Mouse (Mus musculus): ENCODE measurements around the gene Olfr1301. TPM values are rescaled to one million over a fixed set of nuclear protein-coding genes. Genes with fewer than 3 reads are reported as not detected.

The Olfr1301 gene
- not detected for polyA plus RNA-seq (2015; fragmentation: Illumina TruSeq; extraction: RNeasy Lipid Tissue Mini Kit (QIAGEN cat#74804); ENCODE audit: insufficient read depth, low replicate concordance)

GRCm38 (mm10) chr2:111750706-111751105, at the start of gene Olfr1301:
Gene Olfr1301, plus strand, starts transcription at chr2:111751006.

GRCm38 (mm10) chr2:111777129-111777528, 26.3 kb downstream of the Olfr1301 start, which contains the start of gene Olfr1302:
Gene Olfr1302, plus strand, starts transcription at chr2:111777429.

Other genes with a start within 250 kb of the Olfr1301 start
- gene Olfr1293-ps, start 225.8 kb upstream of the Olfr1301 start, polyA plus RNA-seq (2015; fragmentation: Illumina TruSeq; extraction: RNeasy Lipid Tissue Mini Kit (QIAGEN cat#74804); ENCODE audit: insufficient read depth, low replicate concordance): not detected
- not detected for gene Olfr1294, start 210.7 kb upstream of the Olfr1301 start, polyA plus RNA-seq (2015; fragmentation: Illumina TruSeq; extraction: RNeasy Lipid Tissue Mini Kit (QIAGEN cat#74804); ENCODE audit: insufficient read depth, low replicate concordance)
- not detected for gene Olfr1295, start 181.3 kb upstream of the Olfr1301 start, polyA plus RNA-seq (2015; fragmentation: Illumina TruSeq; extraction: RNeasy Lipid Tissue Mini Kit (QIAGEN cat#74804); ENCODE audit: insufficient read depth, low replicate concordance)
- not detected for gene Olfr1297, start 124.5 kb upstream of the Olfr1301 start, polyA plus RNA-seq (2015; fragmentation: Illumina TruSeq; extraction: RNeasy Lipid Tissue Mini Kit (QIAGEN cat#74804); ENCODE audit: insufficient read depth, low replicate concordance)
- gene Olfr1298, start 101.8 kb upstream of the Olfr1301 start, polyA plus RNA-seq (2015; fragmentation: Illumina TruSeq; extraction: RNeasy Lipid Tissue Mini Kit (QIAGEN cat#74804); ENCODE audit: insufficient read depth, low replicate concordance): not detected
- not detected for gene Olfr1299, start 89.6 kb upstream of the Olfr1301 start, polyA plus RNA-seq (2015; fragmentation: Illumina TruSeq; extraction: RNeasy Lipid Tissue Mini Kit (QIAGEN cat#74804); ENCODE audit: insufficient read depth, low replicate concordance)
- not detected for gene Olfr1302, start 26.4 kb downstream of the Olfr1301 start, polyA plus RNA-seq (2015; fragmentation: Illumina TruSeq; extraction: RNeasy Lipid Tissue Mini Kit (QIAGEN cat#74804); ENCODE audit: insufficient read depth, low replicate concordance)
- gene Olfr1303, start 69.3 kb downstream of the Olfr1301 start, polyA plus RNA-seq (2015; fragmentation: Illumina TruSeq; extraction: RNeasy Lipid Tissue Mini Kit (QIAGEN cat#74804); ENCODE audit: insufficient read depth, low replicate concordance): not detected
- not detected for gene Olfr1305, start 126.1 kb downstream of the Olfr1301 start, polyA plus RNA-seq (2015; fragmentation: Illumina TruSeq; extraction: RNeasy Lipid Tissue Mini Kit (QIAGEN cat#74804); ENCODE audit: insufficient read depth, low replicate concordance)
- not detected for gene Olfr1306, start 165.3 kb downstream of the Olfr1301 start, polyA plus RNA-seq (2015; fragmentation: Illumina TruSeq; extraction: RNeasy Lipid Tissue Mini Kit (QIAGEN cat#74804); ENCODE audit: insufficient read depth, low replicate concordance)
- gene Olfr1307, start 198.4 kb downstream of the Olfr1301 start, polyA plus RNA-seq (2015; fragmentation: Illumina TruSeq; extraction: RNeasy Lipid Tissue Mini Kit (QIAGEN cat#74804); ENCODE audit: insufficient read depth, low replicate concordance): not detected
- gene Olfr1308, start 213.9 kb downstream of the Olfr1301 start, polyA plus RNA-seq (2015; fragmentation: Illumina TruSeq; extraction: RNeasy Lipid Tissue Mini Kit (QIAGEN cat#74804); ENCODE audit: insufficient read depth, low replicate concordance): not detected
- not detected for gene Olfr1309, start 239.3 kb downstream of the Olfr1301 start, polyA plus RNA-seq (2015; fragmentation: Illumina TruSeq; extraction: RNeasy Lipid Tissue Mini Kit (QIAGEN cat#74804); ENCODE audit: insufficient read depth, low replicate concordance)

Data from spleen, adult 10 weeks (tissue).